Mouse (Mus musculus) layer of hippocampus, postnatal 36 days (tissue): ENCODE measurements around the gene Asb10. TPM values are rescaled to one million over a fixed set of nuclear protein-coding genes. Genes with fewer than 3 reads are reported as not detected.
A peak's percentile ranks its signal among the peaks of the same experiment; 100 is the strongest.
"Not testable (repeated sequence)": the region's sequence is repeated elsewhere in the genome, so short reads cannot be mapped to it uniquely, and the experiment has no call there.

Experiments used
- DNase-seq, 2 experiments: peaks; one replicate each; pipeline ENCODE4 v3.0.0; 2022
- total RNA-seq, 2 experiments: library from RNA; stranded (reverse); gene quantifications; 2 replicates each; pipeline ENCODE4 v1.2.3; 2021

Gene Asb10
- under 1 TPM in 1 of 2 experiments, not detected in 1; 0.25 TPM for total RNA-seq

DNA sequence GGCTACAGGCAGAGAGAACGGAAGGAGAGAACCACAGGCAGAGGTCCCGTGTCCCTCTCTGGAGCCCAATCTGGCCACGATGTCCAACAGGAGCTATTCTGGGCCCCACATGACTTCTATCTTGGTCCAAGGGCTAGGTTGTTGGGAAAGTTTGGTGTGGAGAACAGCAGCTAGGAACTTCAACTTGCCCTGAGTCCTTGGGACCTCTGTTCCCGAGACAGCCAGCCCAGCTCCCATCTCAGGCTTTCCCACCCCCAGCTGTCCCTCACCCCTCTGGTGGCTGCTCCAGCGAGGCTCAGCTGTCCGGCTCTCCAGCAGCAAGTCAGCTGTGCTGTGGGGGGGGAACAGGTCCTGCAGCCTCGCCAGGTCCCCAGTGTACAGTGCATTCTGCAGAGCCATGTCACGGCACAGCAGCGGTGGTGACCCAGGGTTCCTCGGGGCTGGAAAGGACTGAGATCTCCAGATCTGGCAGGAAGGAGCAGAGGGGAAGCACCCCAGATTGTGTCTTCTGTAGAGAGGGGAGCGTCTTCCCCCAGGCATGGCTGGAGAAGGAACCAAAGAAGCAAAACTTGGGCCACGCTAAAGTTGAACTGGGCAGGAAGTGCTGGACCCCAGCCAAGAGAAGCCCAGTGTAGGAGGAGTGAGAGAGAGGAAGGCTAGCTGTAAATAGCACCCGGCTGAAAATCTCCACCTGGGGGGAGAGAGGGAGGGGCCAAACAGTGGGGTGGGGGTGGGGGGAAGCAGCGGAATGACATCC lies at the start of gene Asb10:
Gene Asb10 (minus strand): TSS at position 592 of the 757 bp plus-strand sequence.
- peak in 1 of 2 experiments; percentile 21 for DNase-seq

DNA sequence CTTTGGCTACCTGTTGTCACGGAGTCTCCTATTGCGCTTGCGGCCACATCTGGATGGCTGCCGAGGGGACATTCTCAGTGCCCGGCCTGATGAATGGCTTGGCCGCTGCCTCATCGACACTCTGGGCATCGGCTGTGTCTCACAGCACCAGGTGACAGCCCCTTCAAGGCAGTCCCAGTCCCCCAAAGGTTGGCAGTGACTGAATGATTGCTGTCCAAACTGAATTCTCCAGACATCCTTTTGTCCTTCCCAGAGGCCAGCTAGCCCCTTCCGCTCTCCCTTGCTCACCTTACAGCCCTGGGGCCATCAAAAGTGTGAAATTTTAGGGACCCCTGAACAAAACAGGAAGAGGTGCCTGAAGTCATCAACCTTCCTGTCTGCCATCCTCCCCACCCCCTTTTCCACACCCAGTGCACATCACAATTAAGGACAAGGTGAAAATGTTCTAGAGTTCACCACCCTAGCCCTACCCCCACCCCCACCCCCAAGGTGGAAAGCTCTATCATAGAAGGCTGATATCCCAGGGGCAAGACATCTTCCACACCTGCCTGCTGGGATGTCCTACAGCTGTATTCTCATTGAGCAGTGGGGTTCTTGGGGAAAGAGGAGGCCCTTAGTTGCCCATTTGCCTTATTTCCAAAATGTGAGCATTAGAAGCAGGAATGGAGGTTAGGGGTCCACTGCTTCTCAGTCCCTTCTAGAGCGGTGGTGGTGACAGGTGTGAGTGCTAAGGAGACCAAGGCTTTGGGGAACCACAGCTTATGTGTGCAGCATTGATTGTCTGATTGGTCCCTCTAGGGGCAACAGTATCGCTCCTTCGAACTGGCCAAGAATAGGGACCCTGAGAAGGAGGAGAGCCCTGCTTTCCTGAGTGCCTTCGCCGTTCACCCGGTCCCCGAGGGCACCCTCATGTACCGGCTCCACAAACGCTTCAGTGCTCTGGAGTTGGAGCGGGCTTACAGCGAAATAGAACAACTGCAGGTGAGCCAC lies 49.0 kb upstream of the Asb10 start:
- no peak for DNase-seq

DNA sequence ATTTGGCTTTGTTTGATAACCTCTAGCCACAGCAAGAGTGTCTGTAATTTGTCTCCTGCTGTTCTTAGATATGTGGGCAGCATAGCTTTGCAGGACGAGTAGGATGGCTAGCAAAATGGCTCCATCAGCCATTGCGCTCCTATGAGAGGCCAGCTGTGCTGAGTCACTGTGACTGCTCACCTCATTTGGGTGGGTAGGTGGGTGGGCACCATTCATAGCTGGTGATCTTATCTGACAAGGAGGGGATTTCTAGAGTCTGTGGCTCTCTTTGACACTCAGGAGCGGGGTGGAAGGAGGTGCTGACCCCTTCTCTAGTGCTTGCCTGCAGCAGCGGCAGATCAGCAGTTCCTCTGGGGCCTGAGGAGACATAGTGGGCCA lies 46.4 kb upstream of the Asb10 start:
- no peak for DNase-seq

DNA sequence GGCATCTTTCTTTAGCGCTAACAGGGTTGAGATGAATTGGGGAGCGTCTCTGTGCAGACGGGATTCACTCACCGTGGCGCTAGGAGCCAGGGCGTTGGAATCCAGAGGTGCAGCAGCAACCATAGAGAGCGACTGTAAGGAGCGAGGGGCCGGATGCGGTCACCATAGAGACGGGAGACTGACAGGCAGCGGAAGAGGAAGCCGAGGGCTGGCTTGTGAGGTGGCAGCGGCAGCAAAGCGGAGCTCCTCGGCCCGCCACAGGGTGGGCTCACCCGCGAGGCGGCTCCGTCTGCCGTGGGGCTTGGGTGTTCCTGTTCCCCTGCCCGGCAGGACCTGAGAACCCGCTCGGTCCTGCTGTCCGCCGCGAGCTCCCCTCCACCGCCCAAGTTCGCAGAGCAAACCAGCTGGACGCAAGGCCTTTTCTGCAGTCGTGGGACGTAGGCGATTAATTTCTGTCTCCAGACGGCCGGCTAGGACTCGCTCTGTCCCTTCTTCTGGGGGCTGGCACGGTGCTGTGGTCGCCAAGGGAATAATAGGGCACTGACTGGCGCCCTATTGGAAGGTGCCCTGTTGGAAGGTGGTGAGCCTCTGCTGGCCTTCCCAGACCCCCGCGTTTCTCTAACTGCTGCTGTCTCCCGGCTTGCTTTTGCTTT lies 45.9 kb upstream of the Asb10 start, which contains the start of gene Chpf2:
Gene Chpf2 (plus strand): TSS at position 195 of the 653 bp plus-strand sequence.
- DNase-seq: peak; percentile 80 to 85

DNA sequence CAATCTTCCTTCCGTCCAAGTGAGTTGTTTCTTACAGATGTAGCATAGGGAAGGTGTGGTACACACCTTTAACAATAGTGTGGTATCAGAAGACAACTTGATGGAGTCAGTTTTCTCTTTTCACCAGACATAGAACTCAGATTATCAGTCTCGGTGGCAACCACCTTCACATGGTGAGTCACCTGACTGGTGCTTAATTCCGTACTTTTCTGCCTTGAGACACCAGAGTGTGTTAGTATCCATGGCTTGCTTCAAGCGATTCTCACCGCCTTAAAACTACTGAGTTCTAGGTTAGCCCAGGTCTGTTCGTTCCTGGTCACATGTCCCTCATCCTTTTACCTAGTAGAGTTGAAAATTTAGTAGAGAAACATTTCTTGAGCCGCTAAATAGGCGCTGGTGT lies 45.3 kb upstream of the Asb10 start:
- DNase-seq: no peak

DNA sequence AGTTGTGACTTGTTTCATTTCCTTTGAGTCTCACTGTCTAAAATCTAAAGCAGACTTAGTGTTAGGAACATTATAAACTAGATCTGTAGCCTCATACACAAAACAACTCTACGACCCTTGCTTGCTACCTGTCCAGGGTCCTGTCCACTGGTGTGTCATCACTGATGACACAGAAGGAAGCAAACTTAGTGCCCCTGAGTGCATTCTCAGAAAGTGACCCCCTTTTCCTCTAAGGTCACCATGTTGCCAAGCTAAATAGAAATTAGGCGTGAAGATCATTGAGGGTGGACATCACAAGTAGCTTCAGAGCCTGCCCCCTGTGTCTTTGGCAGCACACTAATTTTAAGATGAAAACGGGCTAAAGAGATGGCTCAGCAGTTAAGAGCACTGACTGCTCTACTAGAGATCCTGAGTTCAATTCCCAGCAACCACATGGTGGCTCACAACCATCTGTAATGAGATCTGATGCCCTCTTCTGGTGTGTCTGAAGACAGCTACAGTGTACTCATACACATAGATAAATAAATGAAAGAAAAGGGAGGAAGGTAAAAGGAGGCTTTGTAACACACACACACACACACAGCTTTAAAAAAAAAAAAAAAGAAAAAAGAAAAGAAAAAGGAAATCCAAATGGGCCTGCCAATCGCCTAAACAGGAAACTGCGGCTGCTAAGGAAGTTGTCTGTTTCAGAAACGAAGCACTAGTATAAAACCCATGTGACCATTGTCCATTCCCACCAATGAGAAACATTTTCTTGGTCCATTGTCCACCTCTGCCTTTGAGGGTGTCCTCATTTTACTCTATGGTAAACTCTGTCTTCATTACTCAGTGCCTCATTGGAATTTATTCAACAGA lies 37.6 kb upstream of the Asb10 start:
- DNase-seq: no peak

DNA sequence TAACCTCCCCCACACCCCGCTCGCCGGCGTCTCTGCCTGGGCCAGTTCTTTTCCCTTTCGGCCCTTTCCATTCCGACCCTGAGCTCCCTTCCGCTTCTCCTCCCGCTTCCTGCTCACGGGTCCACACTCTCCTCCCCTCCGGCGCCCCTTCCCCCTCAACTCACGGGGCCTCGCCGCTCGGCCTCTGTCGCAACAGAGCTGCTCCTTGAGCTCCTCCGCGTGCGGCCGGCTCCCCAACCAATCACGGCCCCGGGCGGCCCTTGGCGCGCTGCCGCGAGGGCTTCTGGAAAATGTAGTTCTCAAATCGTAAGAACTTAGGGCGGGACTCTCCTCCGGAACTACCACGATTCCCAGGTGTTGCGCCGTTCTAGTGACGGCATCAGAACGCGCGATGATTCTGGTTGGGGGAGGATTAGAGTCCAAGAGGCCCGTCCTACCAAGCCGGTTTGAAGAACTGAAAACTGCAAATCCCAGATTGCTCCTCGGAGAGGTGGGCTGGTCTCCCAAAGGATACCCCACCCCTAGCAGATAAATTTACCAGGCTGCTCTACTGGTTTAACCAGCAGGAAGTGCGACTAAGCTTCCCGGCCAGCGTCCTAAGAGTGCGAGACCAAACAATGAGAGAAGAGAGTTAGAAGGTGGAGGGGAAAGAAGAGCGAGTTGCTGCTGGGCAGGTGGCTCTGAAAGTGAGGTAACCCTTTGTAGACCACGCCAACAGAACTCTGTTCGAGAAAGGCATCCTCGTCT lies 36.6 kb upstream of the Asb10 start, which contains the start of gene Abcf2:
Gene Abcf2 (minus strand): TSS at position 285 of the 747 bp plus-strand sequence.
- DNase-seq: peak; percentile 100

DNA sequence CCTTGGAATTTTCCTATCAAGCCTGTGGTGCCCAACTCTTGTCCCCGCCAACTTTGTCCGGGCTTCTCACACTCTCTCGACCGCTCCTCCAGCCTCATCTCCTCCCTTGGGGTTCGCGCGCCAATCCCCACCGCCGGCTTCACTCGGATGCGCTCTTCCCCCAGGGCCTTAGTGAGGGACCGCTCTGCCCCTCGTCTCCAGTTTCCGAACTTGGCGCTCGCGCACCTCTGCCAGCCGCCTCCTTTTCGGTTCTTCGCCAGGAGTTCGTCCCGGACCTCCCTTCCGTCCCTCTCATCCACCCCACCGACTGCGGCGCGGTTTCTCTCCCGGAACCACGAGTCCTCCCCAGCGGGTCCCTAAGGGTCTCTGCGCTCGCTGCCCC lies 36.0 kb upstream of the Asb10 start:
- no peak for DNase-seq

DNA sequence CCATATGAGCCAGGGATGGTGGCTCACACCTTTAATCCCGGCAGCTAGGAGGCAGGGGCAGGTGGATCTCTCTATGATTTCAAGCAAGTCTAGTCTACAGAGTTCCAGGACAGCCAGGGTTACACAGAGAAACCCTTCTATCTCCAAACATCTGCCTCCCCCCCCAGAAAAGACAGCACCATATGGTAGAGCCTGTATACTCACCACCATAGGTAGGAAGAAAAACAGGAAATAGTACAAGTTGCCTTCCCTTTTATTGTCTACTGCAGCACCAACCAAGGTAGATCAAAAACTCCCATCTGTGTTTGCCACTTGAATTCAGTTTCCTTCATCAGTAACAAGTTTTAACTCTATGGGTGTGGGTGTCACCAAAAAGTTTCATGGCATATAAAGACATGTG lies 35.2 kb upstream of the Asb10 start:
- no peak for DNase-seq

DNA sequence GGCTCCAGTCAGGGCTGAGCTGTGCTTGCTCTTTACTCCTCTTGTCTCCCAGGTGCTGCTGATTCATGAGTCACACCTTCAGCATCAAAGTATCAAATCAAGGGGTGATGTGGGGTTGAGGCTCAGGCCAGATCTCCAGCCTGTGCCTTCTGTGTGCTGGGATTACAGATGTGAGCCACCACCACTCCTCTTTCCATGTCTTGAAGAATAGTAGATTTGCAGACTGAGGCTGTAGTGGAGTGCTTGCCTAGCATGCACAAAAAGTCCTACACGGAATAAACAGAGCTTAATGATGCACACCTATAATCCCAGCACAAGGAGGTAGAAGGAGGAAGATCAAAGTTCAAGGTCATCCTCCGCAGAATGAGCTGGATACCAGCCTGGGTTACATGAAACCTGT lies 15.9 kb upstream of the Asb10 start, which contains the start of gene 4931409K22Rik:
Gene 4931409K22Rik (minus strand): TSS at position 101 of the 400 bp plus-strand sequence.
- DNase-seq: no peak

DNA sequence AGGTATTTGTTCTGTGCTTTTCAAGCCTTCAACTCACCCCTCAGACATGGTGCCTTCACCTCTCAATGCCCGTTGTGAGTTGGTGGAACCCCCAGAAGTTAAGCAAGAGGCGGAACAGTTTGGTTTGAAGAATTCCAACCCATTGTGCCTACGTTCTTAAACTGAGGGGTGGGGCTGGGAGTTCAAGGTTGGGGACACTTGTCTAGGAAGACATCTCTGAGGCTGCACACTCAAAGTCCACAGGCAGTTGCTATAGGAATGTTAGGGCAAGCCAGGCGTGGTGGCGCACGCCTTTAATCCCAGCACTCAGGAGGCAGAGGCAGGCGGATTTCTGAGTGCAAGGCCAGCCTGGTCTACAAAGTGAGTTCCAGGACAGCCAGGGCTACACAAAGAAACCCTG lies 14.6 kb upstream of the Asb10 start:
- not testable (repeated sequence) for DNase-seq

DNA sequence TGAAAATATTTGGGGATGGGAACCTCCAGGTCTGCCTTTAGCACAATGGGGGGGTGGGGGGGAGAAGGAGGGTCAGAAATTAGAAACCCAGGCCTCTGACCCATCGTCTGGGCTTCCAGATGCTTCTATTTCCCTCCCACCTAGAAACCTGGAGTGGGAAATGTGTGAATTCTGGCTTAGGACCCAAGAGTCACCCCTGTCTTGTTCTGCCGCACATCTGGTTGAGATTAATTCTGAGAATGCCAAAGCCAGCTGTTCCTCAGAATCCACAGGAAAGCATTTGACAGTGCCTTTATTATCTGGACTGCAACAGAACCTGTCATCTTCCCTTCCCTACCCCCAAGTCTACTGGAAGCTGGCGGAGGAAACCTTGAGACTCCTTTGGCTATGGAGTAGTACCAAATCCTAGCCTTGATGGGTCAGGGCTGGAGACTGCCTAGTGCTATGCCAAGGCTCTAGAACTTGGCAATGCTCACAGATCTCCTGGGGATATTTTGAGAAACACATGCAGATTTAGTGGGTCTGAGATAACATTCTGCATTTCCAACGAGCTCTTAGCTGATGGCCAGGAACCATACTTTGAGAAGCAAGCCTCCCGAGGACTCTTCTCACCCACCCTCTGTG lies 13.0 kb upstream of the Asb10 start:
- no peak for DNase-seq

DNA sequence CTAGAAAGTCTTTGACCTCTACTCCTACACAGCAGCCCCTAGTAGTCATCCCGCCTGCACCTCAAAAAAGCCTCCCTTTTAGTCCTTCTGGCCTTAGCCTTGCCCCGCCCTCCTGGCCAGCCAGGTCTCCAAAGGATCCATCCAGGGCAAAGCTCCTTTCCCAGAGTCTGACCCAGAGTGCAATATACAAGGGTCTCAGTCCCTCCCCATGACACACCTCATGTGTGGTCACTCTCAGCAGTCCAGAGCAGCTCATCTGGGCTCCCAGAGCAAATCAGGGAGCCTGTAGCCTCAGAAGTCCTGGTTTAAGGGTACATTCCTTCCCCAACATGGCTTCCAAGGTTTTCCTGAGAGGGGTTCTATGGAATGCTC lies 10.5 kb upstream of the Asb10 start:
- no peak for DNase-seq

DNA sequence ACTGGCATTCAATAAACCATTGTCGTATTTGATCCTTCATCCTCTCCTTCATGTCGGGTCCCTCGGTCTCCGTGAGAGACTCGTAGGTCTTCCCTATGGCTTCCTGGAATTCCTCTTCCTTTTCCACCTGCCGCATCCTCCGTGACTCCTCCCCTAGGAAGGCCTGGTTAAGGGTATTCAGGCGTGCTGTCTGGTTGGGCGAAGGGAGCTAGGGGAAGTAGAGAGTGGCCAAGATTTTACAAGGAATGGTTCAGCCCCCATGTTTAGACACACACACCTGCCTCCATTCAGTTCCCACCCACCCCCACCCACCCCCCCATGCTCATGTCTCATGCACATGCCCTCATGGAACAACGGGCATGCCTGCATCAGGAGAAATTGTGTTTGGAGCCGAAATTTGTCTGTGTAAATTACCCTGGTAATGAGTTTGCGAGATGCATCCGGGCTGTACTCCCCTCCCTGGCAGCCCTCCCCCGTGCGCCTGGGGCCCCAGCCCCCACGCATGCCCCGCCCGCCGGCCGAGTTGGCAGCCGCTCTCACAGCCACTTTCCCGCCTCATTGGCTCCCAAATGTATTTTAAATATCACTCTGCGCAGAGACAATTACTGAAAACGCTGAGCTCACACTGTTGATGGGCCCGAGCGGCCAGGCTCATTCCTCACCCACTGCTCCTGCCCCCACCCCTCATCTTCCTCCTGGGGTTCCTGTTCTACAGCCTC lies 10.0 kb upstream of the Asb10 start:
- peak; percentile 51 to 54 for DNase-seq

DNA sequence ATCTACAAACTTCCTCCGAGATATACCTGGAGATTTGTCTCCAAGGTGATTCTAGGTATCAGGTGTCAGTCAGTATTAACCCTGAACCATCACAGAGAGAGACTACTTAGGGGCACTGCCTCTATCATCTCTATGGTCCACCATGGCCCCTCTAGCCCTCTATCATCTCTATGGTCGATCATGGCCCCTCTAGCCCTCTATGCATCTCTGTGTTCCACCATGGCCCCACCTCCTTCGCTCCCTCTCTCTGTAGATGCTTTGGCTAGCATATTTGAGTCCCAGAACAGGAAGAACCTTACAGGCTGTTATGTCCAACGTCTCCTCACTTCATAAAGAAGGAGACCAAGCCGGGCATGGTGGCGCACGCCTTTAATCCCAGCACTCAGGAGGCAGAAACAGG lies 1.9 kb upstream of the Asb10 start:
- DNase-seq: no peak

DNA sequence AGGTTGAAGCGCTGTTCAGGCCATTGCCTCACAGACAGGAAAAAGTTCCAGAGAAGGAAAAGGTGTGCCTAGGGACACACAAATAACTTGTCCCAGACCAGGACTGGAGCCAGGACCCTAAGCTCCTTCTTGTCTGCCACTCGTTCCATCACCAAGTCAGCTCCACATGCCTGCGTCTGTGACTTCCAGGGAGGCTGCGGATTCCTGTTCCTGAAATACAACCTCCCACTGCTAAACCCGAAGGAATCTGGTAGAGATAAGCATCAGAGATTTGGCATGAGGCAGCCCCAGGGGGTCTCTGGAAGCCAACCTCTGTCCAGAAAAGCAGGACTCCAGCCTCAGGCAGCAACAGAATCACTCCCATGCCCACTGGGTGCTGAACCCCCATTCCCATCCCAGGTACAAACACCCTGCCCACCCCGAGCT lies 379 bp upstream of the Asb10 start:
- no peak for DNase-seq

DNA sequence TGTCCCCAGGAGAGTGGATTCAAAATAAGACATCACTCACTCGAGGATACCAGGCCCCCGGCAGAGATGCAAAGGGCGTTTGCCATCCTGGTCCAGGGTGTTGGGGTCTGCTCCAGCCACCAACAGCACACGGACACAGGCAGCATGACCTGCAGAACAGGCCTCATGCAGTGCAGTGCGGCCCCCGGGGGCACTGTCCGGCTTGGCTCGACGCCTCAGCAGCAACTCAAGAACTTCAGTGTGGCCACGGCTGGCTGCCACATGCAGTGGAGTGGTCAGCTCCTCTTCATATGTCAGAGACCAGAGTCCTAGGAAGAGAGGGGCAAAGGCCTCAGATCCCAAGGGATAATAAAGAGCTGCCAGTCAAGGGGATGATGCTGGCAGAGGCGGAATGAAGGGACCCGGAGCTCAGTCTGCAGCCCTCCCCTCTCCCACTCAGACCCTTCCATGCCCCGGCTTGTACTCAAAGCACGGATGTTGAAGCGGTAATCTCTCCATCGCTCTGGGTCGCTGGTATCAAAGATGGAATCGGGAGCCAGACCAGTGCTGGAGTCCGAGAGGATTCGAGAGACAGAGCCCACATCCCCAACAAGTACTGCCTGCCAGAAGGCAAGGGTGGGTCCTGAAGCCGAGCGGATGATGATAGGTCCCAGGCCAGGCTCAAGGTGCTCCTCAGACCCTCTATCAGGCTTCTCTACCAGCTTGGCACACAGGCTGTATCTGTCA lies 1.0 kb downstream of the Asb10 start:
- no peak for DNase-seq

DNA sequence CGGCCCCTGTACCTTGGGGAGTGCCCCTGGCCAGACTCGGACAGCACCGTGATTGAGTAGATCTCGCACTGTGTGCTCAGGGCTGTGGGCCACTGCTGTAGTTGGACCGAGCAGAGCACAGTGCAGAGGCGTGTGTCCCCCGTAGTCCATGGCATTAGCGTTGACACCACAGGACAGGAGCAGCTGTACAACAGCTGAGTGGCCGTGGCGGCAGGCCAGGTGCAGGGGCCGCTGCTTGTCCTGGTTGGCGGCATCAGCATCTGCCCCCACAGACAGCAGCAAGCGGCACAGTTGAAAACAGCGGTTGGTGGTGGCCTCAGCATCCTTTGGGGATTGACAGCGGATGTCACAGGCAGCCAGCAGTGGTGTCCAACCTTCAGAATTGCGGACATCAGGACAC lies 3.2 kb downstream of the Asb10 start:
- no peak for DNase-seq

DNA sequence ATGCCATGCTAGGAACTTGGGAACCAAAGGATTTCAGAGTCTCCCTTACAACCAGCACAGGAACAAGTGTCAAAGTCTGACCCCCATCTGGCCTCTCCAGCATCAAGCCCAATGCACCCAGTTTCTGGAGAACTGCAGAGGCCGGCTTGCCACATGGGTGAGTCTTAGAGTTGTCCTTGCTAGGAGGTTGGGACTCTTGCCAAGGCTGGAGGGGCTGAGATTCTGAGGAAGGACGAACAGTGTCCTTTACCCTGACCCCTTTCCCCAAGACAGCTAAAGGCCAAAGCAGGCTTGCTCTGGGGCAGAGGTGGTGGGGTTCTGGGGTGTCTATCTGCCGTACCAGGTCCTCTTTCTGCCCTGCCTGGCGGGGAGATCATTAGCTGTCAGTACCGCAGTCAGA lies 4.3 kb downstream of the Asb10 start:
- no peak for DNase-seq
